Mouse (Mus musculus) forebrain, embryonic 14.5 days (tissue): Measurements from ENCODE around the gene Nme7. TPM values are rescaled to one million over a fixed set of nuclear protein-coding genes. Genes with fewer than 3 reads are reported as not detected.

ENCODE experiments used
- ATAC-seq: fragments of 200-750 bp; cut with Nextera tagmentation; 2 replicates; pipeline ENCODE4 v1.8.0; 2017; ENCODE audit warnings: mild to moderate bottlenecking, moderate library complexity
- DNase-seq: peaks from one replicate; pipeline ENCODE4 v3.0.0-alpha.2; 2015; ENCODE audit warnings: low spot score
- H3K27ac ChIP-seq: fragments of 300-500 bp; sonication (generic); 2 replicates; pipeline ENCODE4 v1.5.1; 2014; ENCODE audit warnings: low read depth, mild to moderate bottlenecking, control low read depth, low read length, moderate library complexity
- H3K27me3 ChIP-seq: fragments of 300-500 bp; sonication (generic); replicated peaks from 2 replicates; pipeline ENCODE4 v1.6.1; 2014; ENCODE audit warnings: low read length, control low read depth, mixed read lengths; ENCODE audit not compliant: control insufficient read depth, insufficient read depth
- H3K36me3 ChIP-seq: fragments of 300-500 bp; sonication (generic); 2 replicates; pipeline ENCODE4 v1.6.1; 2014; ENCODE audit warnings: low read length, control low read depth; ENCODE audit not compliant: control insufficient read depth, insufficient read depth
- H3K4me1 ChIP-seq: fragments of 300-500 bp; sonication (generic); 2 replicates; pipeline ENCODE4 v1.6.1; 2014; ENCODE audit warnings: antibody characterized with exemption, low read length, control low read depth; ENCODE audit not compliant: control insufficient read depth, insufficient read depth
- H3K4me2 ChIP-seq: fragments of 300-500 bp; sonication (generic); 2 replicates; pipeline ENCODE4 v1.6.1; 2014; ENCODE audit warnings: mild to moderate bottlenecking, control low read depth, low read length
- H3K4me3 ChIP-seq: fragments of 300-500 bp; sonication (generic); 2 replicates; pipeline ENCODE4 v1.5.1; 2014; ENCODE audit warnings: low read depth, low read length, control low read depth
- H3K9ac ChIP-seq: fragments of 300-500 bp; sonication (generic); 2 replicates; pipeline ENCODE4 v1.6.1; 2014; ENCODE audit warnings: mild to moderate bottlenecking, low read length, control low read depth, moderate library complexity
- H3K9me3 ChIP-seq: fragments of 300-500 bp; sonication (generic); replicated peaks from 2 replicates; pipeline ENCODE4 v1.6.1; 2016; ENCODE audit warnings: low read length, control low read depth, mixed read lengths; ENCODE audit not compliant: control insufficient read depth
- WGBS: fragments of 180-500 bp; shearing (Covaris S2); extraction: QIAGEN DNeasy Blood & Tissue Kit; methylation state at CpG from one replicate; pipeline ENCODE4 v1.1.7; 2014; 5-methylcytosine and 5-hydroxymethylcytosine counted together
- polyA plus RNA-seq: library from polyadenylated mRNA; unstranded; fragments of >200 nt; fragmentation: Nextera tagmentation; extraction: Ambion mirVana; gene quantifications from 2 replicates; pipeline ENCODE4 v1.2.1, GENCODE M21; 2014

The Nme7 gene
- polyA plus RNA-seq, 1 experiment from 2014 or later, result 45.6 TPM

DNA sequence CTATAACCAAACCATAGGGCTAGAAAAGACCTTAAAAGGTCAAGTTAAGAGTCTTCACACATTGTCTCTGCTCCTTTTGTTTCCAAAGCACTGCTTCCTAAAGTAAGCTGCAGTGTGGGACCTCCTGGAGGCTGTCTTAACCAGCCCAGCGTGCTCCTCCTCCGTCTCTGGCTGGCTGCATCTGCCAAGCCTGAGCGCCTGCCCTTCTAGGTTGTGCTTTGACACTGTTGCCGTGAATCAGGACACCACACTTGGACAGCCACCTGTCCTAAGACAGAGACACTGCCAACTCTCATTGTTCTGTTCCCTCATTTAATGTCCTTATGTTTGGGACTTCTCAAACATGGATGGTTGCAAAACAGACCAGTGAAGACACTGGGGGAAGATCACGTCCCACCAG is 102.6 kb downstream of the Nme7 start:
- 48% methylated on average over 5 of the region's 5 CpGs for whole genome bisulfite sequencing
- 0 out of 2 replicates have a peak, but pooled peaks cover 3% of the 10 kb centered on the region for H3K4me1 ChIP-seq
- H3K36me3 ChIP-seq, result peaks cover 11% of the 10 kb centered on the region; the same call in 1 of the 2 replicates
- no peak overlapping the region for H3K4me3 ChIP-seq
- DNase-seq (no peak), ATAC-seq (no peak)
- H3K27me3 ChIP-seq, result no peaks in the 10 kb centered on the region
- no peak overlapping the region for H3K4me2 ChIP-seq
- no peaks in the 10 kb centered on the region for H3K9me3 ChIP-seq
- H3K9ac ChIP-seq, result no peak overlapping the region
- no peak overlapping the region for H3K27ac ChIP-seq

DNA sequence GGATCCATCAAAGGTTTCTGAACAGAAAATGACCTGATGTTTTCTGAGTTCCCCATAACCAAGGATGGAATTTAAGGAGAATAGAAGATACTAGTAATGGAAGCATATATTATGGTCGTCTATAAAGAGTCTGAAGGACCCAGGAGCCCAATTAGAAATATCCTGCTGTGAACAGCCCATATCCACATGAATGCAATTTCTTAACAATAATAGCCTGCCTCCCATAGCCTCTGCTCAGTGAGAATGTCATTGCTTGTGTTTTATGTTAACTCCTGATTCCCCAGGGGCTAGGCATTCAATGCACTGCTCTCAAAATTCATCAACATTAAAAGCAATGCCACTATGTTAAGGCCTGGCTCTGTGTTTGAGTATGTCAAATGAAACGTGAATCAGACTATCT is 104.7 kb downstream of the Nme7 start:
- WGBS, result 6% methylated on average over 2 of the region's 2 CpGs
- DNase-seq, result peak; percentile 47

GRCm38 (mm10) chr1:164411306-164411705 is 107.4 kb downstream of the Nme7 start:
- Histone ChIP-seq H3K9ac (no peak overlapping the region), H3K9me3 (no peaks in the 10 kb centered on the region), H3K4me2 (no peak overlapping the region), H3K4me3 (no peak overlapping the region), H3K36me3 (no peaks in the 10 kb centered on the region), H3K4me1 (0 out of 2 replicates have a peak, but pooled peaks cover 3% of the 10 kb centered on the region), H3K27ac (no peak overlapping the region), H3K27me3 (no peaks in the 10 kb centered on the region)
- 85% methylated on average over 7 of the region's 7 CpGs for WGBS
- ATAC-seq, result no peak
- no peak for DNase-seq

More for the DNA sequence above, 104.7 kb downstream of the Nme7 start:
- no peak; the same call in 1 of the 2 replicates for ATAC-seq
- Histone ChIP-seq H3K27ac (no peak overlapping the region), H3K9ac (no peak overlapping the region), H3K36me3 (peaks cover 7% of the 10 kb centered on the region; the same call in 1 of the 2 replicates), H3K4me1 (0 out of 2 replicates have a peak, but pooled peaks cover 3% of the 10 kb centered on the region), H3K9me3 (no peaks in the 10 kb centered on the region), H3K4me3 (no peak overlapping the region), H3K4me2 (no peak overlapping the region), H3K27me3 (no peaks in the 10 kb centered on the region)

- Histone ChIP-seq H3K36me3 (no peaks in the 10 kb centered on the region), H3K4me1 (0 out of 2 replicates have a peak, but pooled peaks cover 3% of the 10 kb centered on the region), H3K9me3 (no peaks in the 10 kb centered on the region), H3K27me3 (no peaks in the 10 kb centered on the region), H3K27ac (no peak overlapping the region), H3K4me2 (no peak overlapping the region), H3K9ac (no peak overlapping the region), H3K4me3 (no peak overlapping the region)
- no peak for DNase-seq
- 95% methylated on average over 9 of the region's 9 CpGs for WGBS
- no peak for ATAC-seq
Measured at GRCm38 (mm10) chr1:164412906-164413305, 109.0 kb downstream of the Nme7 start.

DNA sequence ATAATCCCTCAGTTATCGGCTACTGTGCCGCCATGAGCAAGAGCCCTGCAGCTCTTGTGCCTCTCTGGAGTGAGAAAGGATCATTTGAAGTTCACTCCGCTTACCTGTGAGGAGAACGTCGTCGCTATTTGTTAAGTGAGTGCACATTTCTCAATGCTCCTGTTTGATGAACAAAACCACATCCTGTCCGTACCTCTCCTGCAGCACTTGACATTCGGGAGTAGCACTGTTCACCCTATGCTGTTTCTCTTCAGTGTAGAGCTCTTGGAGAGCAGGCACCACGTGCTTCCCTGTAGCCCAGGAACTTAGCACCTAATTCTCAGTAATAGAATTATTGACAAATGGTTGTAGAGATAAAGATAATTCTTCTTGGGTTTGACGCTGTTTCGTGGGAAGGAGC is 109.7 kb downstream of the Nme7 start:
- Histone ChIP-seq H3K9ac (no peak overlapping the region), H3K36me3 (no peaks in the 10 kb centered on the region), H3K4me2 (no peak overlapping the region), H3K4me3 (no peak overlapping the region), H3K4me1 (0 out of 2 replicates have a peak, but pooled peaks cover 1% of the 10 kb centered on the region), H3K9me3 (no peaks in the 10 kb centered on the region), H3K27ac (no peak overlapping the region), H3K27me3 (no peaks in the 10 kb centered on the region)
- DNase-seq, result no peak
- WGBS, result 94% methylated on average over 11 of the region's 11 CpGs
- no peak for ATAC-seq

DNA sequence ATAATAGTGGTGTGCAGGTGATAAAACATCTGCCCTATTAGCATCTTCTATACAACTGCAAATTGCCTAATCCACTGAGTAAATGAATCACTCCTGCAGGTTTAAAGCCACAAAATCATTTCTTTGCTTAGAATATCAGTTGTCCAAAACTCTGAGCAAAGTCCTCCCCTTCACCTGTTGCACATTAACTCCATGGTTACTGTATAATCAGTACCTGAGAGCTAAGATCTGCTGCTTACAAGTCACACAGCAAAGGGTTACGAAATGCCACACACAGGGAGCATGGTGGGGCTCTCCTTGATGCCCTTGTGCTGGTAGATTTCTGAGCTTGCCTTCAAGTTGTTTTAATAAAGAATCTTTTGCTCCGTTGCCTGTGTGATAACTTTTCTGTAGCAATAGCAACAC is 111.4 kb downstream of the Nme7 start:
- no peak overlapping the region for H3K4me2 ChIP-seq
- ATAC-seq (no peak), DNase-seq (no peak)
- H3K4me3 ChIP-seq, result no peak overlapping the region
- H3K9ac ChIP-seq, result no peak overlapping the region
- H3K36me3 ChIP-seq, result no peaks in the 10 kb centered on the region
- 82% methylated on average over 2 of the region's 2 CpGs for WGBS
- H3K27me3 ChIP-seq, result no peaks in the 10 kb centered on the region
- no peak overlapping the region for H3K27ac ChIP-seq
- H3K4me1 ChIP-seq, result no peaks in the 10 kb centered on the region
- no peaks in the 10 kb centered on the region for H3K9me3 ChIP-seq

GRCm38 (mm10) chr1:164416692-164417394 is 112.9 kb downstream of the Nme7 start:
- ATAC-seq (no peak), DNase-seq (no peak)
- Histone ChIP-seq H3K36me3 (no peaks in the 10 kb centered on the region), H3K9me3 (no peaks in the 10 kb centered on the region), H3K4me1 (no peaks in the 10 kb centered on the region), H3K27ac (no peak overlapping the region), H3K9ac (no peak overlapping the region), H3K4me2 (no peak overlapping the region), H3K27me3 (no peaks in the 10 kb centered on the region), H3K4me3 (no peak overlapping the region)
- 89% methylated on average over 12 of the region's 12 CpGs for WGBS

DNA sequence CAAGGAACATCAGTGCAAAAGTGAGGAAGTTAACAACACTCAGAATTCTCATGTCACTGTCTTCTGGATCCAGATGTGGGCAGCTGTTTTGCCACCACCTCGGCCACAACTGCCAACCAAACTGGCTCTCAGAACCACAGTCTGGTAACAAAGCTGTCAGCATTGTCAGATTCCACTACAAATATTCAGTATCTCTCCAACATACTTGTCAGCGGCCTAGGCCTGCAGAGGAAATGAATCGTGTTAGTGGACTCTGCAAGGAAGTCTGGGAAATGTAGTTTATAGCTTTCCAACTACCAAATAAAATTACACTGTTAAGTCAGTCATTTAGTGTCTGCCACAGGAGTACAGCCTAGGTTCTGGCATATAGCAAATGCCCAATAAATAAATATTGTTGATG is 113.7 kb downstream of the Nme7 start:
- Histone ChIP-seq H3K9ac (no peak overlapping the region), H3K4me3 (no peak overlapping the region), H3K4me1 (no peaks in the 10 kb centered on the region), H3K4me2 (no peak overlapping the region), H3K9me3 (no peaks in the 10 kb centered on the region), H3K27ac (no peak overlapping the region), H3K36me3 (no peaks in the 10 kb centered on the region), H3K27me3 (no peaks in the 10 kb centered on the region)
- DNase-seq, result no peak
- WGBS, result 89% methylated on average over 3 of the region's 3 CpGs
- ATAC-seq, result no peak

GRCm38 (mm10) chr1:164418320-164418719 is 114.4 kb downstream of the Nme7 start:
- no peaks in the 10 kb centered on the region for H3K27me3 ChIP-seq
- H3K4me2 ChIP-seq, result no peak overlapping the region
- 91% methylated on average over 10 of the region's 10 CpGs for WGBS
- no peak for DNase-seq
- no peak overlapping the region for H3K4me3 ChIP-seq
- H3K9me3 ChIP-seq, result no peaks in the 10 kb centered on the region
- ATAC-seq, result no peak
- H3K4me1 ChIP-seq, result no peaks in the 10 kb centered on the region
- H3K27ac ChIP-seq, result no peak overlapping the region
- H3K9ac ChIP-seq, result no peak overlapping the region
- no peaks in the 10 kb centered on the region for H3K36me3 ChIP-seq
